Mouse (Mus musculus) testis, adult 10 weeks (tissue): ENCODE measurements around the gene Mapre3. TPM values are rescaled to one million over a fixed set of nuclear protein-coding genes. Genes with fewer than 3 reads are reported as not detected.

ENCODE experiments used
- polyA plus RNA-seq: library from polyadenylated mRNA; stranded (reverse); fragments of 350-450 nt; fragmentation: Illumina TruSeq; extraction: RNeasy Lipid Tissue Mini Kit (QIAGEN cat#74804); gene quantifications from one replicate; pipeline ENCODE4 v1.2.3, GENCODE M21; 2014; ENCODE audit warnings: low read depth, low replicate concordance

The Mapre3 gene
- 111 TPM for polyA plus RNA-seq

GRCm38 (mm10) chr5:30814424-30815119 lies at the start of gene Mapre3:
Gene Mapre3 (plus strand): TSS chr5:30814641.

GRCm38 (mm10) chr5:30867712-30868111 lies 53.3 kb downstream of the Mapre3 start, which contains the start of gene Tmem214:
Gene Tmem214 (plus strand): TSS chr5:30868012.

GRCm38 (mm10) chr5:30888337-30889087 lies 74.1 kb downstream of the Mapre3 start, which contains the start of gene Agbl5:
Gene Agbl5 (plus strand): TSS chr5:30888694.

GRCm38 (mm10) chr5:30907413-30908059 lies 93.1 kb downstream of the Mapre3 start, which contains the start of gene Ost4:
Gene Ost4 (minus strand): TSS chr5:30907788.

GRCm38 (mm10) chr5:30913060-30913841 lies 98.8 kb downstream of the Mapre3 start, which contains the start of gene Emilin1:
Gene Emilin1 (plus strand): TSS chr5:30913402.

Other genes with a start within 250 kb of the Mapre3 start
- gene Kcnk3, start 226.5 kb upstream of the Mapre3 start, polyA plus RNA-seq, result 0.21 TPM
- gene Slc35f6, start 166.7 kb upstream of the Mapre3 start, polyA plus RNA-seq, result 6.0 TPM
- gene Cenpa, start 147.9 kb upstream of the Mapre3 start, polyA plus RNA-seq, result 4.2 TPM
- 4.0 TPM for gene Dpysl5, start 103.1 kb upstream of the Mapre3 start, polyA plus RNA-seq
- gene Tmem214, start 53.4 kb downstream of the Mapre3 start, polyA plus RNA-seq, result 30.4 TPM
- gene Agbl5, start 74.1 kb downstream of the Mapre3 start, polyA plus RNA-seq, result 110 TPM
- gene Ost4, start 93.1 kb downstream of the Mapre3 start, polyA plus RNA-seq, result 132 TPM
- gene Emilin1, start 98.8 kb downstream of the Mapre3 start, polyA plus RNA-seq, result not detected
- gene Khk, start 106.8 kb downstream of the Mapre3 start, polyA plus RNA-seq, result 0.50 TPM
- gene Cgref1, start 130.9 kb downstream of the Mapre3 start, polyA plus RNA-seq, result not detected
- 7.0 TPM for gene Preb, start 145.7 kb downstream of the Mapre3 start, polyA plus RNA-seq
- gene Tcf23, start 154.0 kb downstream of the Mapre3 start, polyA plus RNA-seq, result 0.73 TPM
- 28.7 TPM for gene Atraid, start 233.7 kb downstream of the Mapre3 start, polyA plus RNA-seq
- gene Slc5a6, start 234.3 kb downstream of the Mapre3 start, polyA plus RNA-seq, result 0.84 TPM
- gene Cad, start 240.1 kb downstream of the Mapre3 start, polyA plus RNA-seq, result 0.66 TPM